Mouse (Mus musculus): Measurements from ENCODE around the gene Keg1.
"Not testable (repeated sequence)": the region's sequence is repeated elsewhere in the genome, so short reads cannot be mapped to it uniquely, and the experiment has no call there.

Gene Keg1
- long read RNA-seq, experiment 1: 0 reads
- long read RNA-seq, experiment 2: 0 reads

DNA sequence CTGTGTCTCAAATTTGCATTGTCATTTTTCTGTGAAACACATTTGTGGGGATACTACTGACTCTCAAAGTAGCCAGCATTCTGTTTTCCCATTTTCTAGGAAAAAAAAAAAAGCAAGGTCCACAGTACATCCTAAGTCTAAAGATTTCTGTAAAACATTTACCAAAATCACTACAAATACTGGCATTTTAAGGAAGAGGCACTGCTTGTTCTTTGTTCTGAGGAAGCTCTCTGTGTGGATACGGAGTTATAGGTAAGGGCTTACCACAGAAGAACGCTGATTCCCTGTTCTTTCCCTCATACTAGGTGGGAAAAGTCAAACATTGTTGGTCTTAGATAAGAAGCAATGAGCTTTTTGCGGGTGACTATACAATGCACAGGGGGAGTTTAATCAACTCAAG, at the start of gene Keg1:
Keg1 (plus strand) TSS at position 197 of the 400 bp plus-strand sequence.
- intact Hi-C loops (cut with DNase I): no loop called here

DNA sequence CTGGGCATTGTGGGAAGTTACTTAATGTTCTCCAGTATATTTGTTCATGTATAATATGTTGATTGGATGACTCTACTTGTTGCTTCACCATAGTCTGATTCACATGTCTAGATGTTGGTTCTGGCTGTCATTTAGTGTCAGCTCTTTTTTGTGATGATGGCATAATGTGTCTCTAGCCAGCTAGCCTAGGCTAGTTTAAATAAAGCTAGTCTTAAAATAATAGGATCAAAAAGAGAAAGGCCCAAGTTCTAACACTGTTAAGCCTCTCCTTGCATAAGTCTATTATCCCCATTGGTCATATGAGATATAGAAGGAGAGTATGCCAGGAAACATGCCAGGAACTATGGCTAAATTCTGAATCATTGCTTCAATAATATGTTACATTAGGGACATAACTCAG, 46.1 kb upstream of the Keg1 start:
- intact Hi-C loops (cut with DNase I): no loop called here

DNA sequence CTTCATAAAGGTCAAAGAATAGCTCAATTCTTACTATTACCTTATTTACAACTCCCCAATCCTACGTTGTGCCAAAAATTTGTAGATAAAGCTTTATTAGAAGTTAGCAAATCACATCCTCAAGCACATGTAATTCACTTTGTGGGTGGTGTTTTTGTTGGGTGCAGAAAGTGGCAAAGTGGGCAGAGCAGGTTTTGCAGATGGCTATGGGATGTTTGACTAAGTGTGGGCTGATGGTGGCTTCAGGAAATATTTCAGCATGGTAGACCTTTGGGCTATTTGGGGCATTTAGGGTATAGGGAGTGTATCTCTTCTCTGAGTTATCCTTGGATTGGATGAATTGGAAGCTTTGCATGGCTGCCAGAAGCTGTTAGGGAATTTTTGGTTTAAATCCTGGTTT, 29.4 kb upstream of the Keg1 start:
- intact Hi-C loops (cut with DNase I): no loop called here

DNA sequence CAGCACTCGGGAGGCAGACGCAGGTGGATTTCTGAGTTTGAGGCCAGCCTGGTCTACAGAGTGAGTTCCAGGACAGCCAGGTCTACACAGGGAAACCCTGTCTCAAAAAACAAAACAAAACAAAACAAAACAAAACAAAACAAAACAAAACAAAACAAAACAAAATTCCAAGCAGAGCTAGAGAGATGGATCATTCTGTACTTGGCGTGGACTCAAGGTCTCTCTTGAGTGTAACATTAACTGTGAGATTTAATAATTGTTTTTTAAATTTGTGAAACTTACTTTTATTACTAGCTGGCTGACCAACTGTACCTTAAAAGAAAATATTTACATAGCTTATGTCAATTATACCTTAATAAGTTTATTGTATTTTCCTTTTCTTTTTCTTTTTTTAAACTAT, 27.0 kb upstream of the Keg1 start:
- intact Hi-C loops (cut with DNase I): not testable (repeated sequence)

DNA sequence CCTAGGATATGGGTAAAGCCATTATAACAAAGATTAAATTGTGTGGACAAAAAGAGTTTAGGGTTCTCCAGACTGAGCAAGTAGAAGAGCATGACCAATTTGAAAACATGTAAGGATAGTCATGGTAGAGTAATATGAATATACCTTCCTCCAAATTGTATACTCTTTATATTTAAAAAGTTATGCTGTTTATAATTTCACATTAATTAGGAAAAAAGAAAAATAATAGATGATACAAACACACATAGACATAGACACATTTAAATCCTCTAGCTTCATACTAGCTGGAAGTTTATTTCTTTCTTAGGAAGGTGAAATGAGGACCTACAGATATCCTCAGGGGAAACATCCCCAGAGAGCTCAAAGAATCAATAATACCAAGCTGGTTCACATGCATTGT, 25.4 kb upstream of the Keg1 start, which contains the start of gene Olfr1442:
Olfr1442 (plus strand) TSS at position 301 of the 400 bp plus-strand sequence.
- intact Hi-C loops (cut with DNase I): no loop called here

DNA sequence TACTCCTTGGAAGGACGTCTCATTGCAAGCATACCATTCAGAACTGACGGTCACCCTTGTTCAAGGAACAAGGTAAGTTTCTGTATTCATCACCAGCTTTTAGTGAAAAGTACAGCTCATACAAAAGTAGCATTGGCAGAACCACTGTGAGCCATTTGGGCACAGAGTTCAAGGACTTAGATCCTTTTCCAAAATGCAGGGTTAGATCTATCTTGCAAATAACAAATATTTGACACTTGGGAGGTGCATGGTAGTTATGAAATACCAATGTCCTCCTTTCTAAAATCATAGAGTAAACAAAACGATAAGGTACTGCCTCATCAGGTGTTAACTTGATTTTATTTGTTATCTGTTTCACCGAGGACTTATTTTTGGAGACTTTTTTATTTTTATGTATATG, 24.5 kb upstream of the Keg1 start:
- intact Hi-C loops (cut with DNase I): no loop called here

DNA sequence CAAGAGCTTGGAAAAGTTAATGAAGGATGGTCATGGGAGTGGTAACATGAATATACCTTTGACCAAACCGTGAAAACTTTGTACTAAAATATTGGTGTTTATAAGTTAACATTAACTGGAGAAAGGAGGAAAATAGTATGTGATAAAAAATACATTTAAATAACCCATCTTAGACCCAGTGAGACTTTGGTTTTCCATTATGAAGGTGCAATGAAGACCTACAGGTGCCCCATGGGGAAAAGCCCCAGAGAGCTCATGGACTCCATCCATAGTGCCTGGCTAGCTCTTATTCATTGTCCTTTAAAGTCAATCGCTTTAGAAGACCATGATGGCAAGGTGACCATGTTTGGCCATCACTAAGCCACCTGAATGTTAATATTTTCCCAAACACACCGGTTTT, 17.8 kb upstream of the Keg1 start, which contains the start of gene Olfr1443:
Olfr1443 (plus strand) TSS at position 301 of the 400 bp plus-strand sequence.
- intact Hi-C loops (cut with DNase I): no loop called here

DNA sequence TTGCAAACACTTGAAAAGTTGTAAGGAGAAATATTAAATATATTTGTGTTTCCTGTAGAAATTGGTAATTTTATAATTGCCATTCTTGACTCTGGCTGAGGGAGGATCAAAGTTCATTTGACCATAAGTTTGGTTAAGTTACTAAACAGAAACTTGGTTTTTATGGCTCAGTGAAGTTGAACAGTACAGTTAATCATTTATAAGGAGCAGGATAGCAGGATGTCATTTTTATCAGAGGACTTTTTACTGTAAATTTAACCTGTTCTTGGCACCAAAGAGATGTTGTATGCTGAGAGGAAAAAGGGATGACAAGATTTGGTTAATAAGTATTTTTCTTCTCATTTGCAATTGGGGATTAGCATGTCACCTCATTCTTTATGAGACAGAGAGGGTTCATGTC, 10.9 kb upstream of the Keg1 start:
- intact Hi-C loops (cut with DNase I): no loop called here

DNA sequence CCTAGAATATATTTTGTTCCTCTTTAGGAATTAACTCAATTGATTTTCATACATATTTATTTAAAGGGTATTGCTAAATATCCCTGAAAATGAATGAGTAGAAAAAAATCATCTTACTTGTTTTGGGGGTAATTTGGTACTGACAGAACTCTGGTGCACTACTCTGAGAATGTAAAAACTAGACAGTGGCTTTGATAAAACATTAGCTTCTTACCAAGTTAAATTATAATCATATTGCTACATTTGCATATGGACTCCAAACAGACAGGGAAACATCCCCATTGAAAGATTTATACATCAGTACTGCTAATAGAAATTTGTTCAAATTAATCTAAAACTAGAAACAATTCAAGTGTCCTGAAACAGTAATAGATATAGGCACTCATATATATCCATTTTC, 10.4 kb upstream of the Keg1 start:
- intact Hi-C loops (cut with DNase I): no loop called here

DNA sequence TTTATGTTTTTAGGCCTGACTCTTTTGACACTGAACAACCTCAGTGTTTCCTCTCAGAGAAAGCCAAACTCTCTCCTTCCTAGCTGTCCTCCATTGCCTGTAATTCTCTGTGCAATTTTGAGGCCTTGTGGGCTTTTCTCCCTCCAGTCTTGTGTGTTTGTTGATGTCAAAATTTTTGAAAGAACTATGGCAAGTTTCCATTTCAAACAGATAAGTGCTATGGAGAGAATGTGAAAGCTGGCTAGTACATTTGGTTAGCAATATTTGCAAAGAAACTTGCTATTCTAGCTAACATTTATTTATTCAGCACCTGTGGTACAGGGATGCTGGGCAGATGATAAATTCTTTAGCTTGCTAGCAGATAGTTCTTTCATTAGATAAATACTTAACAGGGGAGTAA, 635 bp downstream of the Keg1 start:
- intact Hi-C loops (cut with DNase I): no loop called here

DNA sequence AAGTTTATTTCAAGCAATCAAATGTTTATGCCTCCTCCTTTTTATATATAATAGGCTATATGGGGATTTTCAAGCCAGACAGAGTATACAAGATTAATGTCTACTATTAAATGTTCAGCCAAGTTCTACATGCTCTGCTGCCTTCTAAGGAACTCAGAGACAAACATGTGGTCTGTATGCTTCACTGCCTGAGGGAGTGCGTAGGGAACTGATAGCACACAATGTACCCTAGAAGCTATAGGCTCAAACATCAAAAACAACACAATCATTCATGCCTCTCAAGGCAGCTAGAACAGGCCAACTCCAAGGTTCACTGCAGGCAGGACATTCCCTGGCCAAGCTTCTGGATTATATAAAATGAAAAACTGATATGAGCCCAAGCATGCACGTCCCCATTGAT, 12.9 kb downstream of the Keg1 start:
- intact Hi-C loops (cut with DNase I): no loop called here

DNA sequence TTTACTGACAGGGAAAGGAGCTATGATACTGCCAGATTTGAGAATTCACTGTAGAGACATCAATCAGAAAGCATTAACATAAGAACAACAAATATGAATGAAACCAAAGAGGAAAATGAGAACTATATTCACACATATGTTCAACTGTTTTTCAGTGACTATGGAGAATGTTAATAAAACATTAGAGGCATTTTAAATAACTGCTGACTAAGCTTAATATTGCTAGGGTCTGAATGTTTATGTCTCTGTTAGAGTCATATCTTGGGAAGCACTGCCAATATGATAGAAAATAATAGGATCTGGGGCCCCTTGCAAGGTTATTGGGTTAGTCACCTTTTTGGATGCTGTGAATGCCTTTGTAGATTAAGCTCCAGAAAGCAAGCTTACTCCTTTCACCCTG, 13.4 kb downstream of the Keg1 start:
- intact Hi-C loops (cut with DNase I): no loop called here

DNA sequence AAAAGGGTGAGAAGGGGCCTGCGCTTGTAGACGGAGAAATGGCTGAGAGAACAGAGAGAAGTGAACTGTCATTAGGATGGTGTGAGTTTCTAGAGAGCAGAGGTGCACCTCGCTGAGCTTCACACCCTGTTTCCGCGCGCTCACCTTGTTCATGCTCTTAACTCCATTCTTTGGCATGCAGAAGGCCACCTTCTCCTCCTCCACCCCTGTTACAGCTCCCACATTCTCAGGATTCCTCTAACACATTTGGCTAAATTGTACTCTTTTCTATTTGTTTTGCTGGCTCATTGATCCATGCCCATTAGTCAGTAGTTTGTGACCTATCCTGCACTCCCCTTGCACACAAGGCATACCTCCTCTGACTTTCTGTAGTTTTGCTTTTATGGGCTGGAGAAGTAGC, 23.6 kb downstream of the Keg1 start:
- intact Hi-C loops (cut with DNase I): no loop called here

DNA sequence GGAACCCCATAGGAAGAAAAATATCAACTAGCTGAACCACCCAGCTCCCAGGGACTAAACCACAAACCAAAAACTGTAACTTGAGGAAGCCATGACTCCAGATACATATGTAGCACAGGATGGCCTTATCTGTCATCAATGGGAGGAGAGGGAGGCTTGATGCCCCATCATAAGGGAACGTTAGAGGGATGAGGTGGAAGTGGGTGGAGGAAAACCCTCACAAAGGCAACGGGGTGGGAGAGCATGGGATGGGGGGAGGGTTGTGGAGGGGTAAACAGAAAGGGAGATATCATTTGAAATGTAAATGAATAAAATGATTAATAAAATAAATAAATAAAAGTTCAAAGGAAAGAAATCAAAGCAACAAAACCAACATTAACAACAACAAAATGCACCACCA, 24.9 kb downstream of the Keg1 start:
- intact Hi-C loops (cut with DNase I): loop anchor here (5.0 kb wide), 2 partner anchors 77 to 102 kb away; partner anchors contain the start of genes Lpxn and Zfp91

DNA sequence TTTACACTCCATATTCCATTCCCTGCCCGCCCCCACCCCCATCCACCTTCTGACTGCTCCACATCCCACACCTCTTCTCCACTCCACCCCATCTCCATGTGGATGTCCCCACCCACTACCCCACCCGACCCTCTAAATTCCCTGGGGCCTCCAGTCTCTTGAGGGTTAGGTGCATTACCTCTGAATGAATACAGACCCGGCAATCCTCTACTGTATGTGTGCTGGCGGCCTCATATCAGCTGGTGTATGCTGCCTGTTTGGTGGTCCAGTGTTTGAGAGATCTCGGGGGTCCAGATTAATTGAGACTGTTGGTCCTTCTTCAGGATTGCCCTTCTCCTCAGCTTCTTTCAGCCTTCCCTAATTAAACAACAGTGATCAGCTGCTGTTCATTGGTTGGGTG, 25.3 kb downstream of the Keg1 start:
- intact Hi-C loops (cut with DNase I): loop anchor here (5.0 kb wide), 2 partner anchors 76 to 101 kb away; partner anchors contain the start of genes Lpxn and Zfp91

DNA sequence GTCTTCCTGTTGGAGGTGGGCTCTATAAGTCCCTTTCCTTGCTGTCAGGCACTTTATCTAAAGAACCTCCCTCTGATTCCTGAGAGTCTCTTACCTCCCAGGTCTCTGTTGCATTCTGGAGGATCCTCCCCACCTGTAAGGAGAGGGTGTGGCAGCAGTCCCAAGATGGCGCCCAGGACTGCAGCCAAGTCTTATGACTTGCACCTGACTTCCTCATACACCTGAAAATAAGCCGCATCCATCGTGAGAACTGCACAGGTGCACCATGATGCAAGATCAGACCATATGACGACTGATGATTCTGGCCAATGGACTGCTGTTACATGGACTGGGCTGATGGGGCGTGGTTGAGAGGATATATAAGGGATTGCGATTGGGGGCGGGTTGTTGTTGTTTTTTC, 26.0 kb downstream of the Keg1 start:
- intact Hi-C loops (cut with DNase I): loop anchor here (5.0 kb wide), 2 partner anchors 76 to 101 kb away; partner anchors contain the start of genes Lpxn and Zfp91

DNA sequence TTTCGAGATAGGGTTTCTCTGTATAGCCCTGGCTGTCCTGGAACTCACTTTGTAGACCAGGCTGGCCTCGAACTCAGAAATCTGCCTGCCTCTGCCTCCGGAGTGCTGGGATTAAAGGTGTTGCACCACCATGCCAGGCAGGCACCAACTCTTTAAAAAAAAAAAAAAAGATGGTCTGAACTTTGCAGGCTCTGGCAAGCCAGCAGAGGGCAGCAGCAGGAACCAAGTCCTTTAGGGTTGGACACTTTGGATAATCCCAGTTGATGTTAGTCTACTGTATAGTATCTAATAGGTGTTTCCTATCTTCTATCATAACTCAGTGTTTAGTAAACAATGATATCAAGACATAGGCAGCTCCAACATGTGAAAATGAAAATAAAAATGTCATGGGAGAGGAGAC, 26.7 kb downstream of the Keg1 start:
- intact Hi-C loops (cut with DNase I): loop anchor here (5.0 kb wide), 2 partner anchors 75 to 100 kb away; partner anchors contain the start of genes Lpxn and Zfp91

DNA sequence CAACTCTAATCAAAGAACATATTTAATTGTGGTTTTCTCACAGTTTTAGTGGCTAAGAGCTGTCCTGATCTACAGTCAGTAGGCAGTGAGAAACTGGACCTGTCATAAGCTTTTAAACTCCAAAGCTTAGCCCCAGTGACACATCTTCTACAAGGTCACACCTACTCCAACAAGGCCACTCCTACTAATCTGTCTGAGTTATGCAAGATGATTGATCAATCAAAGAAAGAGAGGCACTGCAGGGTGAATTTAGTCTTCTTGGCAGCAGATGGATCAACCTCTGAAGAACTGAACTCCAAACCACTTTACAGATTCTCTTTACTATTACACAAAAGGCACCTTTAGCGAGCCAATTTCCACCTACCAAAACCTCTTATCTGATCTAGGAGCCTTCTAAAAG, 30.3 kb downstream of the Keg1 start:
- intact Hi-C loops (cut with DNase I): no loop called here

DNA sequence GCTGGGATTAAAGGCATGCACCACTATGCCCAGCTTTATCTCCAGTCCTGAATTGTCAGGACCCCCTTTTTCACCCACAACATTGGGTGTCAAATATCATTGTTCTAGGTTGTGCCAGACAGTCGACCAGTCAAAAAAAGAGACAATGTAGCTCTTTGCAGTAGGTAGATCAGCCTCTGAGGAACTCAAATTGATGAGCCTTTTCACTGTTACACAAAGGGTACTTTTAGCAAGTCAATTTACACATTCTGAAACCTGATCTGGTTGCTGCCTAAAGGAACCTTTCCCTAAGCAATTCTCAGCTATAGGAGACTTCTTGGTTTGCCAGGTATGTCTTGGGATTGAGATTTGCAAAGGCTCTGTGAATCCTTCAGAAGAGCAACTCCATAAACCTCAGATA, 35.5 kb downstream of the Keg1 start:
- intact Hi-C loops (cut with DNase I): no loop called here

DNA sequence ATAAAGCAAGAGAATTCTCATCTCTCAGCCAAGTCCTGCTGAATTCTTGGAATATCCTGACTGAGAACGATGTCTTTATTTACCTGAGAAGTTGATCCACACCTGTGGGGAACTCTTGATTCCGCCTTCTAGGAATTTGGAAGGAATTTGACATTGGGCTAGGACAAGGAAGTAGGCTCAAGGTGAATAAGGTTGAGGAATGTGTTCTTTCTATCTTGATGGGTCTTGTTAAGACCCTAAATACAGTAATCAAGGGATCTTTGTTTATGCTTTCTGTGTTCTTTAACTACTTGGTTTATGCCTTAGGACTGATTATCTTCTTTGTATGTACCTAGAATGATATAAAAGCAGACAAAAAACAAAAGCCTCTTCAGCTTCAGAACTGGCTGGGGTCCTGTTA, 36.4 kb downstream of the Keg1 start:
- intact Hi-C loops (cut with DNase I): no loop called here

DNA sequence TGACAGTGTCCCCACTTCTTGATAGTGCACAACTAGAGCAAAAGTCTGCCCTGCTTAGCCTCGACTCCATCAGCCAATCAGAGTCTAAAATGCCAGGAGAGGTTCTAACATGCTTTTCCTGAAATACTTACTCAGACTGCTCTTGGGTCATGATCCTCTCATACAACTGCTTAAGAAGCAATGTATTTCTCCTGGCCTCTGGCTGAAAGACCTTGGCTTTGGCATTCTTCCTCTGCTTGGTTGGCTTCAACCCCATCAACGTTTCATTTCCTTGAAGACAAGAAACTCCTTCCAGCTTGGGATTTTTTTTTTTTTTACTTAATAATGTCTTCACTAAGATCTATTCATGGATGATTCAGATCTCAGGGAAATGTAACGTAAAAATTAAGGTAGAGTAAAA, 60.7 kb downstream of the Keg1 start:
- intact Hi-C loops (cut with DNase I): no loop called here

DNA sequence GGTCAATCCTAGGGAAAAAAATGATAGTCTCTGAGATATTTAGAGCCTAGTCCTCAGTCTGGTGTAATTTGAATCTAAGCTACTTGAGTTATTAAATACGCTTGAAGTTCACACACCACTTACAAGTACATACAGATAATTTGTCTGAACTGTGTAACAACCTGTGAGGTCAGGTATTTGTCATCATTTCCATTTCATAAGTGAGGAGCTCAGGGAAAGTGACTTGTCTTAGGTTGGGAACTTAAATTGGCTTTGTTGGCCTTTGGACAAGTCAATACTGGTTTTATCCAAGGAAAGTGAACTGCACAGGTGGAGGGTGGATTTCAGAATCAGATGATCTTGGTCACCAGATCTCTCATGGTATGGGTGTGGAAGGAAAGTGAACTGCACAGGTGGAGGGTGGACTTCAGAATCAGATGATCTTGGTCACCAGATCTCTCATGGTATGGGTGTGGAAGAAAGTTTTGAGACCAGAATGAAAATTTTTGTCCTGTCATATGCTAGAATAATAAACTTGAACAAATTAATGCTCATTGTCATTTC, 63.4 kb downstream of the Keg1 start:
- intact Hi-C loops (cut with DNase I): no loop called here

DNA sequence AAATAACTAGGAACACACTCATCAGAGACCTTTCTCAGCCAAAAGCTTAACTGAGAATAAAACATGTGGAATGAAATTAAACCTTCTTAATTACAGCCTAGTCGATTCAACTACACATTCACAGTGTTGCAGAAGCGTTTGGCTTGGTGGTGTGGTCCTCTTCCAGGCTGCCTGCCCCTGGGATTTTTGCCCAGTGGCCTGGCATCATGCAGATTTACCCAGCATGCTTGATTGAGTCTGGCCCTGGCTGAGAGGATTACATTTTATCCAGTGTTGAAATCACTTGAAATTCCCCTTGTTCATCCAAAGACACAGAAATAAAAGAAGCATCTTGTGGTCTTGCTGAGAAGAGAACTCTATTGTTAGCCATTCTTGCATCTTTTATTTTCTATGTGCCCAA, 64.1 kb downstream of the Keg1 start:
- intact Hi-C loops (cut with DNase I): no loop called here
